Mouse (Mus musculus): ENCODE data around the gene Fbxo34. TPM values are rescaled to one million over a fixed set of nuclear protein-coding genes. Genes with fewer than 3 reads are reported as not detected.

Fbxo34 gene
- total and polyA plus RNA-seq, 3 experiments: 17.9 to 27.5 (median 20.6) TPM

DNA sequence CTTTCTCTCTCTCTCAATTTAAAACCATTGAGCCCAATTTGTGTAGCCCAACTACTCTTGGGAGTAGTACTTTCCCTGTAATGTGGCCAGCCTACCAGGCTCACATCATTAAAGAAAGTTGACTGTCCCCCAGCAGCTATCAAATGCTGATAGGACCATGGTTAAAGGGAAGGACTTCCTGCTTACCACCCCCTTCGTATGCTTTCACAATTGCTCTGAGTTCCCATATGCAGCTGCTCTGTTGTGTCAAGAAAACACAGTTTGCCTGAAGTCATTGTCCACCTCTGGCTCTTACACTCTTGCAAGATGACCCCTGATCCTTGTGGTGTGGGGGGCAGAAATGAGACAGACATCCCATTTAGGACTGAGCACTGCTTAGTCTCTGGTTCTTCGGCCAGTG is 5.3 kb upstream of the Fbxo34 start:
- H3K27me3 ChIP-seq (ENCODE audit: insufficient read depth, low read length): peaks cover 21% of the 10 kb centered on the region
- ATAC-seq (ENCODE audit: extremely low read depth, insufficient number of reproducible peaks, low FRiP score, poor library complexity, severe bottlenecking) (no peak), DNase-seq (ENCODE audit: low spot score) (no peak)
- no peaks in the 10 kb centered on the region for H3K36me3 ChIP-seq (replicated peaks)
- no peaks in the 10 kb centered on the region for H3K9me3 ChIP-seq (replicated peaks)
- TF ChIP-seq POLR2AphosphoS5 (IDR thresholded peaks at IDR 0.05; ENCODE audit: insufficient replicate concordance, low read depth, low read length) (no peak), GATA1 (IDR thresholded peaks at IDR 0.05; ENCODE audit: borderline replicate concordance, low read length) (no peak), TAL1 (conservative IDR thresholded peaks at IDR 0.05; ENCODE audit: low read depth, low read length) (no peak), CTCF (IDR thresholded peaks at IDR 0.05; ENCODE audit: low read depth, low read length) (no peak), GATA2 (IDR thresholded peaks at IDR 0.05; ENCODE audit: borderline replicate concordance, low read depth, low read length) (no peak)
- H3K4me1 ChIP-seq (ENCODE audit: insufficient read depth, low read depth, low read length): no peaks in the 10 kb centered on the region
- H3K4me3 ChIP-seq (ENCODE audit: low read depth, low read length): no peak overlapping the region

DNA sequence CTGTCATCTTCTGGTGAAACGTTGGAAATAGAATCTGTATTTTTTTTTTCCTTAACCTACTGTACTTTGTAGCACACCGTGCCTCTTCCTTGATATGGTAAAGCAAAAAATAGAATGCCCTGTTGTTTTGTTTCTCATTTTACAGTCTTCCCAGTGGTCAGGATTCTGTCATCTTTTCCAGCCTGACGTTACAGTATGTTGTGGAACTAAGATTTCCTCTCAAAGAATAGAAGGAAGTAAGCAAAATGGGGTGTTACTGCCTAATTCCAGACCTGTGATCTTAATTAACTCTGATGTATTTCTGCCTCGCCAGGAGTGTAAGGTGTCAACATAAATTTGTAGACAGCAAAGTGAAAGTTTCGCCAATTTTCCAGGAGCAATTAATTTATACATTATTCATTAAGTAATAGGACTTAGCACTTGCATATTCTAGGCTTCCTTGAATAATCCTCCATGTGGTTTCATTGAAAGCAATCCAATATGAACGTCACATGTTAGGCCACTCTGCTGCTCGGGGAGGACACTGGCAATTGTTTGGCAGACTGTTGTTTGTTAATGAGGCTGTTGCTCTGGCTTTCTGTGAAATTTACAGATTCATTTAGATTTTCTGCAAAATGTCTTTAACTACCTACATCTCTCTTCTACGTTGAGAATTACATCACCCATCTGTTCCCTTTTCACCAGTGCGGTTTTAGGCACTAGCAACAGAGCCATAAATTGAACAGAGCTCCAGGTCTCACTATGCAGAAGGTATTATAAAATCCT is 4.7 kb upstream of the Fbxo34 start:
- Histone ChIP-seq H3K36me3 (replicated peaks) (no peaks in the 10 kb centered on the region), H3K4me3 (ENCODE audit: low read depth, low read length) (no peak overlapping the region), H3K9me3 (replicated peaks) (no peaks in the 10 kb centered on the region), H3K4me1 (ENCODE audit: insufficient read depth, low read depth, low read length) (no peaks in the 10 kb centered on the region), H3K27me3 (ENCODE audit: insufficient read depth, low read length) (peaks cover 21% of the 10 kb centered on the region)
- TF ChIP-seq GATA2 (IDR thresholded peaks at IDR 0.05; ENCODE audit: borderline replicate concordance, low read depth, low read length) (no peak), TAL1 (conservative IDR thresholded peaks at IDR 0.05; ENCODE audit: low read depth, low read length) (no peak), GATA1 (IDR thresholded peaks at IDR 0.05; ENCODE audit: borderline replicate concordance, low read length) (no peak), CTCF (IDR thresholded peaks at IDR 0.05; ENCODE audit: low read depth, low read length) (no peak), POLR2AphosphoS5 (IDR thresholded peaks at IDR 0.05; ENCODE audit: insufficient replicate concordance, low read depth, low read length) (no peak)
- ATAC-seq (ENCODE audit: extremely low read depth, insufficient number of reproducible peaks, low FRiP score, poor library complexity, severe bottlenecking): no peak
- DNase-seq (ENCODE audit: low spot score): no peak

DNA sequence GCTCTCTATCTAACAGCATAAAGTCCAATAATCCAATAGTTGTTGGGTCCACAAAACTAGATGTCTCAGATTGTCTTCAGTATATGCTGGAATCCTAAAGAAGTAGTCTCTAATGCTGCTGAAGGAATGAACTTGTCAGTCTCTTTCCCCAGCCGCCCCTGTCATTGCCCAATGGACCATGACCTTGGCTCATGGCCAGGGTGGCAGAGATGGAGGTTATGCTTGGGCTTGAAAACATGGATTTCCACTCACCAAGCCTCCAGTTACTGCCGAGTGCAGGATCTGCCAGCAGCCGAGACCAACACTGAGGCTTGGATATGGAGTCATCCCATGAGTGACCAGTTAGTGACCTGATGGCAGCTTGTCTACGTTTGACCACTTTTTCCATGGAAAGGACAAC is 9.3 kb downstream of the Fbxo34 start:
- H3K27me3 ChIP-seq (ENCODE audit: insufficient read depth, low read length): peaks cover 43% of the 10 kb centered on the region
- no peak for TF ChIP-seq GATA1 (IDR thresholded peaks at IDR 0.05; ENCODE audit: borderline replicate concordance, low read length)
- no peak for TF ChIP-seq POLR2AphosphoS5 (IDR thresholded peaks at IDR 0.05; ENCODE audit: insufficient replicate concordance, low read depth, low read length)
- no peak for TF ChIP-seq TAL1 (conservative IDR thresholded peaks at IDR 0.05; ENCODE audit: low read depth, low read length)
- no peak for TF ChIP-seq GATA2 (IDR thresholded peaks at IDR 0.05; ENCODE audit: borderline replicate concordance, low read depth, low read length)
- H3K9me3 ChIP-seq (replicated peaks): no peaks in the 10 kb centered on the region
- no peaks in the 10 kb centered on the region for H3K36me3 ChIP-seq (replicated peaks)
- no peak overlapping the region for H3K4me3 ChIP-seq (ENCODE audit: low read depth, low read length)
- no peaks in the 10 kb centered on the region for H3K4me1 ChIP-seq (ENCODE audit: insufficient read depth, low read depth, low read length)
- ATAC-seq (ENCODE audit: extremely low read depth, insufficient number of reproducible peaks, low FRiP score, poor library complexity, severe bottlenecking) (no peak), DNase-seq (ENCODE audit: low spot score) (no peak)

DNA sequence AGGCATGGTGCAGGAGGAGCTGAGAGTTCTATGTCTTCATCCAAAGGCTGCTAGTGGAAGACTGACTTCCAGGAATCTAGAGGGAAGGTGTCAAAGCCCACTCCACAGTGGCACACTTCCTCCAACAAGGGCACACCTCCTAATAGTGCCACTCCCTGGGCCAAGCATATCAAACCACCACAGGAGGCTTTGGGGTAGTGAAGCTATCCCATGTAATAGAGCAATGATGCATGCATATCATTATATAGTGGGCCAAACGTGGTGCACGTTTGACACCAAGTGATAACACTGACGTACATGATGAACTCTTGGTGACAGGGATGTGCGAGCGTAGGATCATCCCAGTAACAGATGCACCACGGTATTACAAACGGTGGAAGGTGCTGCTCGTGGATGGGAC is 11.8 kb downstream of the Fbxo34 start:
- Histone ChIP-seq H3K36me3 (replicated peaks) (no peaks in the 10 kb centered on the region), H3K9me3 (replicated peaks) (no peaks in the 10 kb centered on the region), H3K27me3 (ENCODE audit: insufficient read depth, low read length) (peaks cover 58% of the 10 kb centered on the region), H3K4me1 (ENCODE audit: insufficient read depth, low read depth, low read length) (no peaks in the 10 kb centered on the region), H3K4me3 (ENCODE audit: low read depth, low read length) (no peak overlapping the region)
- no peak for TF ChIP-seq GATA2 (IDR thresholded peaks at IDR 0.05; ENCODE audit: borderline replicate concordance, low read depth, low read length)
- TF ChIP-seq TAL1 (conservative IDR thresholded peaks at IDR 0.05; ENCODE audit: low read depth, low read length): no peak
- TF ChIP-seq CTCF (IDR thresholded peaks at IDR 0.05; ENCODE audit: low read depth, low read length): no peak
- no peak for TF ChIP-seq GATA1 (IDR thresholded peaks at IDR 0.05; ENCODE audit: borderline replicate concordance, low read length)
- TF ChIP-seq POLR2AphosphoS5 (IDR thresholded peaks at IDR 0.05; ENCODE audit: insufficient replicate concordance, low read depth, low read length): no peak
- DNase-seq (ENCODE audit: low spot score): no peak
- no peak for ATAC-seq (ENCODE audit: extremely low read depth, insufficient number of reproducible peaks, low FRiP score, poor library complexity, severe bottlenecking)

DNA sequence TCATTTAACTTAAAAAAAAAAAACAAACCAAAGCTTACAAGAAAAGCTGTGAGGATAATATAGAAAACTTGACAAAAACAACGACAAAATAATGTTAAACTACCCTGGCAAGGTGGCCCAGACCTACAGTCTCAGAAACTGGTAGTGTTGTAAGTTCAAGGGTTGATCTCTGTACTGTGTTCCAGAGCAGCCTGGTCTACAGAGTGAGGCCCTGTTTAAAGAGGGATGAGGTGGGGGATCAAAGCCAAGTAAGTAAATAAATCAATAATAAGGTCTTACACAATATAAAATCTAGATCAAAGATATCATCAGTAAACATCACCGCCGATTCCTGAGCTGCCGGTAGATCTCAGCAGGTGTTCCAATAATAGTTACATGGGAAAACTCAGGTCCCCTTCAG is 12.2 kb downstream of the Fbxo34 start:
- Histone ChIP-seq H3K36me3 (replicated peaks) (no peaks in the 10 kb centered on the region), H3K4me1 (ENCODE audit: insufficient read depth, low read depth, low read length) (no peaks in the 10 kb centered on the region), H3K27me3 (ENCODE audit: insufficient read depth, low read length) (peaks cover 61% of the 10 kb centered on the region), H3K9me3 (replicated peaks) (no peaks in the 10 kb centered on the region), H3K4me3 (ENCODE audit: low read depth, low read length) (no peak overlapping the region)
- ATAC-seq (ENCODE audit: extremely low read depth, insufficient number of reproducible peaks, low FRiP score, poor library complexity, severe bottlenecking) (no peak), DNase-seq (ENCODE audit: low spot score) (no peak)
- no peak for TF ChIP-seq CTCF (IDR thresholded peaks at IDR 0.05; ENCODE audit: low read depth, low read length)

DNA sequence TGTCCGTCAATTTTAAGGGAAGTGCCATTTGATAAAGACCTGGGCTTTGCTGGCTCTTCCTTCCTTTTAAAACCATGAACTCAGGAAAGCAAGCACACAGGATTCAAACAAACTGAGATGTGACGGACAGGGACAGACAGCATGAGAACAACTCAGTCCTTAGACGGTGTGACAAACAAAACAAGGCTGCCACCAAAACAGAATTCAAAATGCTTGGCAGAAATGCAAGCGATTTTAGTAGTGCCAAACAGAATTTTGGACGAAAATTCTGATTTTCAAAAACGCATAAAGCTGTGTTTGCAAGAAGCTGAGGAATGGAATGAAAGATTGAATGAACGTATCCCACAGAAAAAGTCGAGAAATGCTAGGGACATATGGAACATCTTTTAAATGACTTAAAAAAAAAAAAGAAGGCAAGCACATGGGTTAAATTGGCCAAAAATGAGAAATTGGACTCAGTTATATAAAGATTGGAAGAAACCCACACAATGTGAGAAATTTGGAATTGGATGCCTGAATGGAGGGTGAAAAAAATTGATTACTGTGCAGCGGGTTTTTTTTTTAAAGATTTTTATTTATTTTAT is 12.7 kb downstream of the Fbxo34 start:
- Histone ChIP-seq H3K4me1 (ENCODE audit: insufficient read depth, low read depth, low read length) (no peaks in the 10 kb centered on the region), H3K27me3 (ENCODE audit: insufficient read depth, low read length) (peaks cover 58% of the 10 kb centered on the region), H3K9me3 (replicated peaks) (no peaks in the 10 kb centered on the region), H3K4me3 (ENCODE audit: low read depth, low read length) (no peak overlapping the region), H3K36me3 (replicated peaks) (no peaks in the 10 kb centered on the region)
- TF ChIP-seq POLR2AphosphoS5 (IDR thresholded peaks at IDR 0.05; ENCODE audit: insufficient replicate concordance, low read depth, low read length) (no peak), GATA2 (IDR thresholded peaks at IDR 0.05; ENCODE audit: borderline replicate concordance, low read depth, low read length) (no peak), TAL1 (conservative IDR thresholded peaks at IDR 0.05; ENCODE audit: low read depth, low read length) (no peak), CTCF (IDR thresholded peaks at IDR 0.05; ENCODE audit: low read depth, low read length) (no peak), GATA1 (IDR thresholded peaks at IDR 0.05; ENCODE audit: borderline replicate concordance, low read length) (no peak)
- no peak for ATAC-seq (ENCODE audit: extremely low read depth, insufficient number of reproducible peaks, low FRiP score, poor library complexity, severe bottlenecking)
- DNase-seq (ENCODE audit: low spot score): no peak
